Mouse (Mus musculus): Measurements from ENCODE around the gene Sorcs3. TPM values are rescaled to one million over a fixed set of nuclear protein-coding genes. Genes with fewer than 3 reads are reported as not detected.

The Sorcs3 gene
- polyA plus RNA-seq, 1 experiment from 2014 or later: 0.18 TPM

DNA sequence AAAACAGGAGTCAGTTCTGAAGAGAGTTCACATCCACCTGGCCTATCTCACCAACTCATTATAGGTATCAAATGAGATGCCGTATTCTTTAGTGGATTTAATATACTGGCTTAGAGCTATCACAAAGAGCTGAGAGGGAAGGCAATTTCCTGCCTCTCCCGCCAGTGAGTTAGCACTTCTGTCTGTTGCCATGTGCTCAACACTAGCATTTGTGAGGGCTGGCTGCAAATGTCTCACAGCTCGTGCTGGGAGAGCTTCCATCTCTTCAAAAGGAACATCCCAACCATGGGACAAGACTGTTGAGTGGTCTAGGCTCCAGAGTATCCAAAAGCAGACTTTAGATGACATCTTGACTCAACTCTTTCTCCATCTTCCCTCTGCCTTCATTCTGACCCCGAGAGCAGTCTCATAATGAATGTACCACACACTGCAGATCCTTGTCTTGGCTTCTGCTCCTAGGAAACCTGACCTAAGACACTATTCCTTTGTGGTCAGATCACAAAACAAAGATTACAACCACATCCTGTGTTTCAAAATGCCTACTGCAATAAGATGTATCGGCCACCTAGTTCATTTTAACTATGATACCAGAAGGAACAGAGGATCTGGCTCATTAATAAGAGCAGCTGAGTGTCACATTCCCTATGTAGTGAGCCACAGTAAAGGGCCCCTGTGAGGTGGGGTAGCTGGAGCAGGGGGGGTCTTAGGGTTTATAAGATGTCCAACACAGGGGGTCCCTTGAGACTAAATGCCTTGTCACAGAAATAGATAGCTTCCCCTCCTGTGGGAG, 614.9 kb downstream of the Sorcs3 start:
- no peak for DNase-seq (ENCODE audit: low spot score)

GRCm38 (mm10) chr19:48821283-48821715, 615.5 kb downstream of the Sorcs3 start:
- no peak for DNase-seq (ENCODE audit: low spot score)

DNA sequence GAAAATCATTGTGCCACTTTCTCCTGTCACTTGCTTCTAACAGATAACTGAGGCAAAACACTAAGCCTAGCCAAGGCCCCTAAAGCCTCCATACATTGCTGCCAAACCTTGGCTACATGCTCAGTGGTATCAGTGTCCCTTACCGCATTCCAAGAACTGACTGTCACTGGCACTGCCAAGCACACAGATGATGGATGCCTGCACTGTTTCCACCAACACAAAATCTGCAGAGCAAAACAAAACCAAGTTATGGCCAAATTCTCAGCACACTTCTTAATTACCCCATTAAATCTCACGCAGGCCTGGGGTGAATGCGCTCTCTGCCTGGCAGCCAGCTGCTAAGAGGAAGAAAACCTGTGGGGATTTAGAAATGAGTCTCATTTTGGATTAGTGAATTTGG, 628.5 kb downstream of the Sorcs3 start:
- no peak for DNase-seq (ENCODE audit: low spot score)

DNA sequence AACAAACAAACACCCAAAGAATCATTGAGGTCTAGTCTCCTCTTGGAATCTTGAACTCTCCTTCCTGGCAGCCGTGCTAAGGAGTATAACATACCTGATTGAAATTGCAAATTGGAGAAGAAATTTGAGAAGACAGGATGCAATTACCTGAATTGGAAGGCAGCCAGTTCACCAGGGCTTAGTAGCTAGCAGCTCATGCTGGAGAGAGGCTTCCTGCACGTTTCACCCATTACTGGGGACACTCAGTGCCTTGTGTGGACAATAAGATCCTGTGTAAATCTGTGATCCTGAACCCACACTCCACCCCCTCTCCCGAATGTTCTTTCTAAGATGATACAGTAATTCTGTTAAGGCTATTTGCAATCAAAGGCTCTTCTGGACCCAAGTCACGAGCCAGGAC, 633.6 kb downstream of the Sorcs3 start:
- DNase-seq (ENCODE audit: low spot score): no peak

- no peak for DNase-seq (ENCODE audit: low spot score)
Observed at GRCm38 (mm10) chr19:48847700-48848099, 641.9 kb downstream of the Sorcs3 start.

- DNase-seq (ENCODE audit: low spot score): no peak
Observed at GRCm38 (mm10) chr19:48850466-48850865, 644.6 kb downstream of the Sorcs3 start.
